Mouse (Mus musculus) kidney, adult 2 months (tissue): Measurements from ENCODE around the gene Rimbp2.

Experiments
- CTCF ChIP-seq: fragments of 200-500 bp; conservative IDR thresholded peaks from 2 replicates; pipeline ENCODE4 v1.5.1; 2011; ENCODE audit warnings: low read depth, mild to moderate bottlenecking, control low read depth, low read length, moderate library complexity, mixed read lengths; ENCODE audit not compliant: insufficient read depth, insufficient read length
- POLR2A ChIP-seq: fragments of 200-500 bp; IDR thresholded peaks from one replicate; pipeline ENCODE4 v1.6.1; 2011; ENCODE audit warnings: low read depth, low read length, control low read depth

DNA sequence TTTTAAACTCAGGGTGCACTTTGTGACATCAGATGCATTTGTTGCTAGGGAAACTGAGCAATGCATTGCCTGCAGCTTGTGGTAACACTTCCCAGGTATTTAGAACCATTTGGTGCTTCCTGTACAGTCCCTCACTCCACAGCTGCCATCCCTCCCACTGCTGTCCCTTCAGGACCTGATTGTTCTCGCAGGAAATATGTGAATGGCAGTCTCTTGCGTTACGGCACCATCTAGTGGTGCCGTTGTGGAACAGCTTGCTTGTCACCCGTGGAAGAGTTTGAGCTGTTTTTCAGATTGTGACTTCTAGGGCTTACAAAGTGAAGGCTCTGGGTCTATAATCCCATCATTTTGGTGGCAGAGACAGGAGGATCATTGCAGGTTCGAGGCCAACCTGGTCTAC is 219.3 kb downstream of the Rimbp2 start:
- peak; percentile 85 for TF ChIP-seq CTCF
- TF ChIP-seq POLR2A: no peak
